Mouse (Mus musculus) kidney, embryonic 14.5 days (tissue): ENCODE measurements around the gene Tas1r3. TPM values are rescaled to one million over a fixed set of nuclear protein-coding genes. Genes with fewer than 3 reads are reported as not detected.

Source experiments
- ATAC-seq: fragments of 200-750 bp; cut with Nextera tagmentation; 2 replicates; pipeline ENCODE4 v1.8.0; 2017; ENCODE audit warnings: moderate number of reproducible peaks, mild to moderate bottlenecking, moderate TSS enrichment, moderate library complexity; ENCODE audit not compliant: low FRiP score, low TSS enrichment
- H3K27ac ChIP-seq: fragments of 300-500 bp; sonication (generic); 2 replicates; pipeline ENCODE4 v1.5.1; 2014; ENCODE audit warnings: low read depth, mild to moderate bottlenecking, low read length, moderate library complexity, mixed read lengths
- H3K27me3 ChIP-seq: fragments of 300-500 bp; sonication (generic); 2 replicates; pipeline ENCODE4 v1.6.1; 2014; ENCODE audit warnings: mild to moderate bottlenecking, low read length; ENCODE audit not compliant: control insufficient read depth, insufficient read depth
- H3K36me3 ChIP-seq: fragments of 300-500 bp; sonication (generic); 2 replicates; pipeline ENCODE4 v1.6.1; 2014; ENCODE audit warnings: low read length, mixed read lengths; ENCODE audit not compliant: control insufficient read depth, insufficient read depth
- H3K4me1 ChIP-seq: fragments of 300-500 bp; sonication (generic); 2 replicates; pipeline ENCODE4 v1.6.1; 2014; ENCODE audit warnings: low read length, mixed read lengths; ENCODE audit not compliant: control insufficient read depth, insufficient read depth
- H3K4me2 ChIP-seq: fragments of 300-500 bp; sonication (generic); replicated peaks from 2 replicates; pipeline ENCODE4 v1.6.1; 2014; ENCODE audit warnings: low read depth, mild to moderate bottlenecking, low read length
- H3K4me3 ChIP-seq: fragments of 300-500 bp; sonication (generic); 2 replicates; pipeline ENCODE4 v1.5.1; 2014; ENCODE audit warnings: mild to moderate bottlenecking, low read length
- H3K9ac ChIP-seq: fragments of 300-500 bp; sonication (generic); 2 replicates; pipeline ENCODE4 v1.6.1; 2014; ENCODE audit warnings: low read depth, mild to moderate bottlenecking, low read length, moderate library complexity
- H3K9me3 ChIP-seq: fragments of 300-500 bp; sonication (generic); 2 replicates; pipeline ENCODE4 v1.6.1; 2016; ENCODE audit warnings: low read length; ENCODE audit not compliant: control insufficient read depth
- WGBS: fragments of 180-500 bp; shearing (Covaris S2); extraction: QIAGEN DNeasy Blood & Tissue Kit; methylation state at CpG from one replicate; pipeline ENCODE4 v1.1.7; 2014; 5-methylcytosine and 5-hydroxymethylcytosine counted together
- polyA plus RNA-seq: library from polyadenylated mRNA; unstranded; fragments of >200 nt; fragmentation: Nextera tagmentation; extraction: Ambion mirVana; gene quantifications from 2 replicates; pipeline ENCODE4 v1.2.1, GENCODE M21; 2014

The Tas1r3 gene
- polyA plus RNA-seq, 1 experiment from 2014 or later, result 0.38 TPM

DNA sequence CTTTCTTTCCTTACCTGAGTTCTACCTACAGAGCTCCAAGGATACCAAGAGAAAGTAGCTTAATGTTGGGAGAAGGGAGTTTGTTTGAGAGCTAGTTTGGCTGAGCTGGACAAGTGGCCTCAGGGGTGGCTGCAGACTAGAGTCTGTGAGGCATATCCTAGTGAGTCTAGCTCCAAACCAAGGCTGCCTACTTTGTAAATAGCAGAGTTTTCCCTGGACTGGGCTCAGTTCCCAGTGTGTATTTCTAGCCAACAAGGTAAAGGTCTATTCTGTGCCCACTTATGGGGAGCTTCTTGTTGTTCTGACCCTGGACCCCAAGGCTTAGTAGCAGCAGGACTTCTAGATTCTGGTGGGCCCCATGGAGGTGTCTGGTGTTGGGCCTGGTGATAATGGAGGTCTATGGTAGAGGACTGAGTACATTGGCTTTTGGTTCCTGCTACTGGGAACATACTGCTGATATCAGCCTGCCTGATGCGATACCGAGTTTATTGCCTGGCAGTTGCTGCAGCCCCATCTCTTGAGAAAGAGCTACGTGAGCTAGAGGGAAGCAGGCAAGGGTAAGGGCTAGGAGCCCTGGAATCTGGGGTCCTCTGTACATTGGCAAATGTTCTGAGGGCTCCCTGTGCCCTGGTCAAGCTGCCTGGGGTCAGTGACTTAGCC lies 13.2 kb downstream of the Tas1r3 start:
- H3K36me3 ChIP-seq, result peaks cover 6% of the 10 kb centered on the region; the same call in 1 of the 2 replicates
- no peaks in the 10 kb centered on the region for H3K27me3 ChIP-seq
- H3K9me3 ChIP-seq, result no peaks in the 10 kb centered on the region
- peaks cover 13% of the 10 kb centered on the region for H3K4me1 ChIP-seq
- H3K4me2 ChIP-seq, result no peak overlapping the region
- H3K9ac ChIP-seq, result no peak overlapping the region
- 89% methylated on average over 3 of the region's 3 CpGs for WGBS
- no peak overlapping the region for H3K27ac ChIP-seq
- ATAC-seq, result no peak
- H3K4me3 ChIP-seq, result no peak overlapping the region

DNA sequence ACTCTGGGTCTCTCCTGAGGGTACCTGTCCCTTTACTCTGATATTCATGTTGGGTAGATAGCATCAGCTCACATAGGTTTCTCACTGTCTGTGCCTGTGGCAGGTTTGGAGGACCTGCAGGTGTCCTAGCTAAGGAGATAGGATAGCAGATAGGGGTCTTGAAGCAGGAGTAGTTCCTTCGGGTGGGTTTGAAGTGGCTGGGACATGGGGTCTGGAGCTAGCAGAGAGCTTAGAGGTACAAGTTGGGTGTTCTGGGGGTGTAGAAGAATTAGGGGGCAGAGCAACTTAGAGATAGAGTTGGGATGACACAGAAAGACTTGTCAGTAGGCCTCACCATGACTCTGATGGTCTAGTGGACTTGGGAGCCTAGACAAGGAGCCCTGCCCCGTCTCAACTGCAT lies 13.8 kb downstream of the Tas1r3 start:
- H3K4me3 ChIP-seq, result no peak overlapping the region
- peaks cover 2% of the 10 kb centered on the region; the same call in 1 of the 2 replicates for H3K36me3 ChIP-seq
- no peak overlapping the region for H3K9ac ChIP-seq
- H3K27me3 ChIP-seq, result no peaks in the 10 kb centered on the region
- ATAC-seq, result no peak
- WGBS, result 89% methylated on average over 2 of the region's 2 CpGs
- H3K4me2 ChIP-seq, result no peak overlapping the region
- no peaks in the 10 kb centered on the region for H3K9me3 ChIP-seq
- H3K4me1 ChIP-seq, result peaks cover 13% of the 10 kb centered on the region
- no peak overlapping the region for H3K27ac ChIP-seq

DNA sequence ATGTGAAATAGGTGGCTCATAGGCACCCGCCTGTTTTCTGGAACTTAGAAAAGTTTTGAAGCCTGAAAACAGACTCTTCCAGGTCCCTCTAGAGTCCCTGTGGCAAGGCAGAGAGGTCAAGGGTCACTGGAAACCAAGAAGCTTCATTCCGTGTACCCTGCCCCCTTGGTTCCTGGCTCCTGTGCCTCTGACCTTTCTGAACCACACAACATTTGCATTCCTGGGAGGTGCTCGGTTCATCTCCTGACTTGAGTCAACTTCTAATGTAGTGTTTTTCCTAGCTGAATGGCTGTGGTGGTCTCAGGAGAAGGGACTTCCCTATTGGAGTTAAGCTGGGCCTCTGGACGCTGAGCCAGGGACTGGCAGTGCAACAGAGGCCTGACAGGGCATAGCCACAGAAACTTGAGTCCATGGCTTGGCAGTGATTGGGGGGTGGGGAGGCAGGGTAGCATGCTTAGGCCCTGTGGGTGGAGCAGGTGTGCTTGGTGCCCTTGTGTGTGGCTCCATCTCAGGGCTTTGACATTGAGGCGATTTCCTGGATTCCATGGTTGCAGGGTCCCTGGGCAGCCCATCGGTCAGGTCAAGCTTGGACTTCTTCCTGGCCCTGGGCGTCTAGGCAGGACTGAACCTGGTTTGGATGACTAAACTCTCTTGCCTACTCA lies 14.6 kb downstream of the Tas1r3 start:
- no peak for ATAC-seq
- H3K9ac ChIP-seq, result peak overlapping the region; percentile 84
- no peaks in the 10 kb centered on the region for H3K9me3 ChIP-seq
- no peak overlapping the region for H3K27ac ChIP-seq
- no peaks in the 10 kb centered on the region for H3K27me3 ChIP-seq
- 55% methylated on average over 7 of the region's 7 CpGs for WGBS
- H3K36me3 ChIP-seq, result no peaks in the 10 kb centered on the region; the same call in 1 of the 2 replicates
- H3K4me2 ChIP-seq, result peak overlapping the region; percentile 95
- peak overlapping the region; percentile 85 for H3K4me3 ChIP-seq
- peaks cover 13% of the 10 kb centered on the region for H3K4me1 ChIP-seq

DNA sequence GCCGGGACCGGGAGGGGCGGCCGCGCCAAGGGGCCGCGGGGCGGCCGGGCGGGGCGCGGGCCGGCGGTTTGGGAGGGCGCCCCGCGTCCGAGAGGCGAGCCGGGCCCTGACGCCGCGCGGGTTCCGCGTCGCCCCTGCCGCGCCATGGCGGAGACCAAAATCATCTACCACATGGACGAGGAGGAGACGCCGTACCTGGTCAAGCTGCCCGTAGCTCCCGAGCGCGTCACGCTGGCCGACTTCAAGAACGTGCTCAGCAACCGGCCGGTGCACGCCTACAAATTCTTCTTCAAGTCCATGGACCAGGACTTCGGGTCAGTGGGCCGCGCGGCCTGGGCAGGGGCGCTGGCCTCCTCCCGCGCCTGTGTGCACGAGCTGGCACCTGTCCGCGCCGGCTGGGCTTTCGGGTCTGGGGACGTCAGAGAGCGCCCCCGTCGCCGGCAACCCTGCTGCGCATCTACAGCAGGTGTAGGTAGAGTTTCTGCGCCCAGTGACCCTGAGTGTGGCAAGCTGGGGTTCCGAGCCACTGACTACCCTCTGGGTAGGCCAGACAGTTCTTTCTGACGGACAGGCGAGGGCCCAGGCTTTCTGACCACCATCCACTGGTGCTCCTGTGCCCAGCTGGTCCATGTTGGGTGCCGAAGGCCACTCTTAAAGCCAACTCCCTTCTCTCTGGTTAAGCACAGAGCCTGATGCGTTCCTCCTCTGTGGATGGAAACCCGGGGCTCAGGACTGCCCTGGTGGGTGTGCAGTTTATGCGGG lies 15.4 kb downstream of the Tas1r3 start:
- Histone ChIP-seq H3K4me1 (peaks cover 13% of the 10 kb centered on the region), H3K36me3 (peaks cover 7% of the 10 kb centered on the region), H3K27ac (no peak overlapping the region), H3K9ac (peak overlapping the region; percentile 84), H3K9me3 (no peaks in the 10 kb centered on the region), H3K27me3 (no peaks in the 10 kb centered on the region), H3K4me3 (peak overlapping the region; percentile 85), H3K4me2 (peak overlapping the region; percentile 95)
- 1% methylated on average over 45 of the region's 69 CpGs for WGBS
- peak; percentile 20 for ATAC-seq

DNA sequence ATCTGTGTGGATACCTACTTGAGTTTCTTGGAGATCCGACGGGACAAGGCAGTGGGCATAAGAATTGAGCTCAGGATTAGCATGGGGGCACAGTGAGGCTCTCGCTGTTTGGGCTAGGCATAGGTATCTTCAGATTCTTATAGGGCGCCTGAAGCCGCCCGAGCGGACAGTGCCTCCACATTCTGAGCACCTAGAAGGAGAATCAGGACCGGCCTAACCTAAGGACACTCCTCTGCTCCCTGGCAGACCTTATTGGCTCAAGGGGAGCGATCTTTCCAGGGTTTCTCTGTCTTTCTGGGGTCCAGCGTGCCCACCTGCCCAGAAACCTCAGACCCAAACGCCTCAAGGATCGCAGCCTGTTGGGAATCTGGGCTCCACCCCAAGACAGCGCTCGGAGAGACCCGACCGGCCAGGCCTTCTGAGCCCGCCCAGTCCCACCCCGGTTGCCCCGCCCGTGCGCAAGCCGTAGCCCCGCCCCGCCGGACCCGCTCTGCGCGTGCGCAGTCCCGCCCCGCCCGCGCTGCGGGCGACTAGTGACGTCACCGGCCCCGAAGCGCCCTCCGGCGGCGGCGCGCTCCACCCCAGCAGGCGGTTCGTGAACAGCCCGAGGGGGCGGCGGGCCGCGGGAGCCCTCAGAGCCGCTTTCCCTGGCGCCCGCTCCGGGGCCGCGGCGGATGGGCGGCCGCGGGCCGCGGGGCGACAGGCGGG lies 16.1 kb downstream of the Tas1r3 start, which contains the start of gene Dvl1:
TSS of gene Dvl1 (plus strand) at position 532 of the 708 bp plus-strand sequence.
- 3% methylated on average over 45 of the region's 65 CpGs for WGBS
- no peaks in the 10 kb centered on the region for H3K9me3 ChIP-seq

DNA sequence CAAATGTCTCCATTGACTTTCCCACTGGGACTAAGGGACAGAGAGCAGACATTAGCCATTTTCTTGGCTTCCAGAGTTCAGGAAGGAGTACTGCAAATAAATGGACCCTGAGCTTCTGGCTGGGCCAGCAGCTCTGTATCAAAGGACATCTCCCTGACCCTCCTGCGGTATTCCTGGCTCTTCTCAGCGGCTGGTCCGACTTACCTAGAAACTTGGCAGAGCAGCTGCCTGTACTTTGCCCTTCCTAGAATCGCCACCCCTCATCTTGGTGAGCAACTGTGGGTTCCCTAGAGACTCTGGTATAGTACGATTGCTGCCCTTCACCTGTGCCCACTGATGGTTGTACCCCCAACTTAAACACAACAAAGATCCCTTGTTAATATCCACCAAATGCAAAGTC lies 19.9 kb downstream of the Tas1r3 start:
- H3K27me3 ChIP-seq, result no peaks in the 10 kb centered on the region
- 95% methylated on average over 5 of the region's 5 CpGs for WGBS
- H3K9me3 ChIP-seq, result no peaks in the 10 kb centered on the region
- no peak overlapping the region for H3K4me2 ChIP-seq
- H3K4me3 ChIP-seq, result no peak overlapping the region
- no peak overlapping the region for H3K27ac ChIP-seq
- ATAC-seq, result no peak
- peaks cover 13% of the 10 kb centered on the region for H3K36me3 ChIP-seq
- peaks cover 21% of the 10 kb centered on the region for H3K4me1 ChIP-seq
- no peak overlapping the region for H3K9ac ChIP-seq

More for the DNA sequence above, 16.1 kb downstream of the Tas1r3 start, which contains the start of gene Dvl1:
- Histone ChIP-seq H3K4me1 (peaks cover 13% of the 10 kb centered on the region), H3K27me3 (no peaks in the 10 kb centered on the region), H3K27ac (no peak within 1 kb of the TSS), H3K4me2 (peak within 1 kb of the TSS; percentile 95), H3K9ac (peak within 1 kb of the TSS; percentile 84), H3K4me3 (peak within 1 kb of the TSS; percentile 85), H3K36me3 (peaks cover 13% of the 10 kb centered on the region)
- peak; percentile 92 for ATAC-seq

DNA sequence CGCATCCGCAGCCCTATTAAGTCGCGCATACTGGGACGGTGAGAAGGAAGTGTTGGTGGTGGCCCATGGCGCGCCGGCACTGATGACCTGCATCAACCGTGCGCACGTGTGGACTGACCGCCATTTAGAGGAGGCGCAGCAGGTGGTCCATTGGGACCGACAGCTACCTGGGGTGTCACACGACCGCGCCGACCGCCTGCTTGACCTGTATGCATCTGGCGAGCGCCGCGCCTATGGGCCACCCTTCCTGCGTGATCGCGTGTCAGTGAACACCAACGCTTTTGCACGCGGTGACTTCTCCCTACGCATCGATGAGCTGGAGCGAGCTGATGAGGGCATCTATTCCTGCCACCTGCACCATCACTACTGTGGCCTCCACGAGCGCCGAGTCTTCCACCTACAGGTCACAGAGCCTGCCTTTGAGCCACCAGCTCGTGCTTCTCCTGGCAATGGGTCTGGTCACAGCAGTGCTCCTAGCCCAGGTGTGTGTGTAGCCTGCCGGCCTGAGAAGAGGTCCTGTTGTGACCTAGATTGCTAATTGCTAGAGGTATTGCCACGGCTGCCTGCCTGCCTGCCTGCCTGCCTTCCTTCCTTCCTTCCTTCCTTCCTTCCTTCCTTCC lies 21.4 kb downstream of the Tas1r3 start:
- peak overlapping the region; percentile 48; the same call in 1 of the 2 replicates for H3K4me3 ChIP-seq

DNA sequence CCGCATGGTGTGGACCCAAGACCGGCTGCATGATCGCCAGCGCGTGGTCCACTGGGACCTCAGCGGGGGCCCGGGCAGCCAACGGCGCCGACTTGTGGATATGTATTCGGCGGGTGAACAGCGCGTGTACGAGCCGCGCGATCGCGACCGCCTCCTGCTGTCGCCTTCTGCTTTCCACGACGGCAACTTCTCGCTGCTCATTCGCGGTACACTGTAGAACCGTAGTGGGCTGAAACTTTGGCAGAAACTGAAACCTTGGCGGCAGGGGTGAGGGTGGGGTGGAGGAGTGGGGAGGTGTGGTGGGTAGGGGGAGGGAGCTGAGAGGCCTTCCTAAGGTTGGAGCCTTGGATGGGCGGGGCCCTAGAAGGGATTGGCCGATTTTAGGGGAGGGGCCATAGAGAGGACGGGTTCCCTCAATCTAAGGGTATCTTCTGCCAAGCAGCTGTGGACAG lies 22.1 kb downstream of the Tas1r3 start:
- Histone ChIP-seq H3K9ac (peak overlapping the region; percentile 58; the same call in 1 of the 2 replicates), H3K9me3 (no peaks in the 10 kb centered on the region), H3K27me3 (no peaks in the 10 kb centered on the region), H3K4me1 (peaks cover 17% of the 10 kb centered on the region), H3K4me2 (peak overlapping the region; percentile 76), H3K27ac (0 out of 2 replicates have a peak overlapping the region, but pooled peaks have one; percentile 76), H3K4me3 (peak overlapping the region; percentile 48), H3K36me3 (peaks cover 13% of the 10 kb centered on the region)
- ATAC-seq, result peak; percentile 70
- under 1% methylated on average over 32 of the region's 32 CpGs for WGBS

More for the DNA sequence above, 21.4 kb downstream of the Tas1r3 start:
- peaks cover 13% of the 10 kb centered on the region for H3K36me3 ChIP-seq
- peaks cover 17% of the 10 kb centered on the region for H3K4me1 ChIP-seq
- ATAC-seq, result peak; percentile 8; the same call in 1 of the 2 replicates
- H3K27me3 ChIP-seq, result no peaks in the 10 kb centered on the region
- peak overlapping the region; percentile 76 for H3K4me2 ChIP-seq
- no peak overlapping the region for H3K27ac ChIP-seq
- WGBS, result 39% methylated on average over 38 of the region's 38 CpGs
- no peaks in the 10 kb centered on the region for H3K9me3 ChIP-seq
- H3K9ac ChIP-seq, result no peak overlapping the region; the same call in 1 of the 2 replicates
